Mouse (Mus musculus) limb, embryonic 15.5 days (tissue): ENCODE data around the gene Csf1. TPM values are rescaled to one million over a fixed set of nuclear protein-coding genes. Genes with fewer than 3 reads are reported as not detected.

Source experiments
- ATAC-seq: fragments of 200-750 bp; cut with Nextera tagmentation; 2 replicates; pipeline ENCODE4 v1.8.0; 2017; ENCODE audit warnings: low read depth, moderate TSS enrichment; ENCODE audit not compliant: insufficient number of reproducible peaks, low FRiP score, low TSS enrichment
- H3K27ac ChIP-seq: fragments of 300-500 bp; sonication (generic); 2 replicates; pipeline ENCODE4 v1.5.1; 2015; ENCODE audit warnings: moderate library complexity, mild to moderate bottlenecking, inconsistent platforms
- H3K27me3 ChIP-seq: fragments of 300-500 bp; sonication (generic); 2 replicates; pipeline ENCODE4 v1.6.1; 2015; ENCODE audit warnings: inconsistent platforms
- H3K36me3 ChIP-seq: fragments of 300-500 bp; sonication (generic); 2 replicates; pipeline ENCODE4 v1.6.1; 2015; ENCODE audit warnings: inconsistent platforms
- H3K4me1 ChIP-seq: fragments of 300-500 bp; sonication (generic); 2 replicates; pipeline ENCODE4 v1.6.1; 2015; ENCODE audit warnings: inconsistent platforms
- H3K4me2 ChIP-seq: fragments of 300-500 bp; sonication (generic); 2 replicates; pipeline ENCODE4 v1.6.1; 2015; ENCODE audit warnings: mild to moderate bottlenecking, inconsistent platforms
- H3K4me3 ChIP-seq: fragments of 300-500 bp; sonication (generic); 2 replicates; pipeline ENCODE4 v1.5.1; 2015; ENCODE audit warnings: mild to moderate bottlenecking, inconsistent platforms
- H3K9ac ChIP-seq: fragments of 300-500 bp; sonication (generic); 2 replicates; pipeline ENCODE4 v1.6.1; 2015; ENCODE audit warnings: inconsistent platforms
- H3K9me3 ChIP-seq: fragments of 300-500 bp; sonication (generic); 2 replicates; pipeline ENCODE4 v1.6.1; 2016; ENCODE audit warnings: inconsistent platforms
- WGBS: fragments of 180-500 bp; shearing (Covaris S2); methylation state at CpG from one replicate; pipeline ENCODE4 v1.1.7; 2015; 5-methylcytosine and 5-hydroxymethylcytosine counted together
- polyA plus RNA-seq: library from polyadenylated mRNA; unstranded; fragments of >200 nt; fragmentation: Nextera tagmentation; extraction: Ambion mirVana; gene quantifications from 2 replicates; pipeline ENCODE4 v1.2.1, GENCODE M21; 2015

Csf1 gene
- polyA plus RNA-seq, 1 experiment from 2014 or later, result 17.0 TPM

DNA sequence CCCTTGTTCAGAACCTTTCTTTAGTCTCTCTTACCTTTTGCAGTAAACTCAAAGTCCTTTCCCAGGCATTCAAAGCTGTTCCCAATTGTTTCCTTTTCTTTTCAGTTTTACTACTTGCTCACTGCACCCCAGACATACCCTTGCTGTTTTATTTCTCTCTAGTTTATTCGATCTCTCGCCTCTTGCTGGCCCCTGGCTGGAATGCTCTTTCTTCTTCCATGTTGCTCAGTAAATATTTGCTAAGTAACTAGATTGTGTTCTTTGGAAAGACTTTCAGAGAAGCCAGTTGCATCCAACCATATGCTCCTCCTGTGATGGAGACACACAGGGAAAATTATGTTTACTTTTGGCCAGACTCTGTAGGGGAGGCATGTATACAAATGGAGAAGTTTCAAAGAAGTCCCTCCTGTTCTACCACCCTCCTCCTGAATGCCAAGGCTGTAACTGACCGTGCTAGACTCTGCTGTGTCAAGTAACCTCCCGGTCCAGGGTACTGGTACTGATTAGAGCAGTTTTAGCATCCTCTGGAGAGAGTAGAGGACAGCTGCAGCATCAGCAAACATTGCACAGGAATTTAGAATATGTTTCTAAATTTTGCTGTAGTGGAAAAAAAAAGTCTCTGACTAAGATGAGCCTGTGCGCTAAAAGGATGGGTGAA lies 45.9 kb downstream of the Csf1 start:
- H3K9ac ChIP-seq, result no peak overlapping the region
- H3K4me1 ChIP-seq, result 0 out of 2 replicates have a peak, but pooled peaks cover 2% of the 10 kb centered on the region
- 31% methylated on average over 5 of the region's 5 CpGs for WGBS
- no peak for ATAC-seq
- H3K9me3 ChIP-seq, result no peaks in the 10 kb centered on the region
- H3K27me3 ChIP-seq, result no peaks in the 10 kb centered on the region
- H3K4me3 ChIP-seq, result no peak overlapping the region
- H3K27ac ChIP-seq, result no peak overlapping the region
- no peak overlapping the region for H3K4me2 ChIP-seq
- H3K36me3 ChIP-seq, result no peaks in the 10 kb centered on the region

DNA sequence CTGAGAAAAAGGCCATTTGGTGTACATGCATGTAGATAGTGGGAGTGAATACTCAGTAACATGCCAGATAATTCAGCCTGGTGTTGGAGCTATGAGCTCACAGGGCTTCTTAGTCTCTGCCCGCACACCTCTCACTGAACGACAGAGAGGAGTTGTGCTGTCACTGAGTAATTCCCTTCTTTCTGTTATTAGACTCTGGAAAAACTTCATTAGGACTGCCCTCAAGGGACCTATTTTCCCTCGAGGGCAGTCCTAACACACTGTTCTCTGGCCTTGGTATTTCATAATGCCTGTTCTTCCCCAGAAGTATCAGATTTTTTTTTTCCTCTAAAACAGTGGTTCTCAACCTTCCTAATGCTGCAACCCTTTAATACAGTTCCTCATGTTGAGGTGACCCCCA lies 48.2 kb downstream of the Csf1 start:
- Histone ChIP-seq H3K9ac (no peak overlapping the region), H3K4me1 (0 out of 2 replicates have a peak, but pooled peaks cover 2% of the 10 kb centered on the region), H3K9me3 (no peaks in the 10 kb centered on the region), H3K4me3 (no peak overlapping the region), H3K4me2 (no peak overlapping the region), H3K27ac (no peak overlapping the region), H3K27me3 (no peaks in the 10 kb centered on the region), H3K36me3 (no peaks in the 10 kb centered on the region)
- WGBS, result 32% methylated on average over 3 of the region's 3 CpGs
- ATAC-seq, result no peak

DNA sequence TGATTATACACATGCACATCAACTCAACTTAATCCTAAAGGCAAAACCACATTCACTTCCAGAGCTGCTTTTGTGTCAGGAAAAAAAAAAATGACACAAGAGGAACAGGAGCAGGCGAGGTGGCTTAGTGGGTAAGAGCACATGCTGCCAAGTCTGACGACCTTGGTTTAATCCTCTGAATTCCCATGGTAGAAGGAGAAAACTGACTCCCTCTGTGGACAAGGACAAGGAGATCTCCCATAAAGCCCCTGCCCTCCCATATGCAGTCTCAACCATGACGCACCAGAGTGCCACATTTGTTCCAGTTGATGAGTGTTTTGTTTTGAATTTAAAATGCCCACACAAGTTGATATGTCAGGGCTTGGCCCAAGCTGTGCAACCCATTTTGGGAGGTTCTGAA lies 51.1 kb downstream of the Csf1 start:
- Histone ChIP-seq H3K4me2 (no peak overlapping the region), H3K36me3 (no peaks in the 10 kb centered on the region), H3K9ac (no peak overlapping the region), H3K4me3 (no peak overlapping the region), H3K9me3 (no peaks in the 10 kb centered on the region), H3K27me3 (no peaks in the 10 kb centered on the region), H3K4me1 (no peaks in the 10 kb centered on the region), H3K27ac (no peak overlapping the region)
- no peak for ATAC-seq
- 60% methylated on average over 3 of the region's 3 CpGs for WGBS

DNA sequence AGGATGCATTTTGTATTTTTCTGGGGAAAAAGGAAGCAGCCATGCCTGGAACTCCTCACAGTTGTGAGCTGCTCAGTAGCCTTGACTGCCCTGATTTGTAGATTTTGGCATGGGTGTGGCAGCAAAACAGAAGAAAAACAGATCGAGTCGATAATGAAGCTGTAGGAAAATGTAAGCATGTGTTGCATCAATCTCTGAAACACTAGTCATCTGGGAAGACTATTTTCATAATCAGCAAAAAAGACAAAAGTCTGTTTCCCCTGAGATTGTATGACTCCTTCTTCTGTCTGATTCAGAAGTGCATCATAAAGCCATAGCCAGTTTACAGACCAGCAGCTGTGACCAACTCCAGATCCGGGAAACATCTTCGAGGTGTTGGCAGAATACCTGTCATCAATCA lies 53.0 kb downstream of the Csf1 start:
- WGBS, result 72% methylated on average over 4 of the region's 4 CpGs
- ATAC-seq, result no peak

DNA sequence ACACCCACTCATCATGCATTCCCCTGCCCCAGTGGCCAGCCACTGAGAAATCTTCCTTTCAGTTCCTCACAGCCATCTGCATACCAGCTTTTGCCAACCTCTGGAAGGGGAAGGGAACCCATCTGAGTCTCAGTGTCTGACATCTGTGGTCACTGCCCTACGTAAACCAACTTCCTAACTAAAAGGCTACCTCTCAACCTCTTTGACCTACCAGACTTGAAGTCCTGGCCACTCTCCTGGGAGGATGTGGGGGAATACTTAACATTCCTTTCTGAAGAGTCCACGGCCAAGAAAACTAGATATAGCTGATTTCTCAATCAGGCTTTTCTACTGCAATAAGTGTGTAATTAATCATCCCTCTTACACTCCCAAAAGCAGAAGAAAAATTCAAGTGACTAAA lies 54.1 kb downstream of the Csf1 start:
- 37% methylated on average over 2 of the region's 2 CpGs for WGBS
- no peak overlapping the region for H3K27ac ChIP-seq
- no peak for ATAC-seq
- no peak overlapping the region for H3K4me2 ChIP-seq
- H3K9ac ChIP-seq, result no peak overlapping the region
- H3K4me1 ChIP-seq, result no peaks in the 10 kb centered on the region
- no peaks in the 10 kb centered on the region for H3K9me3 ChIP-seq
- no peak overlapping the region for H3K4me3 ChIP-seq
- no peaks in the 10 kb centered on the region for H3K27me3 ChIP-seq
- no peaks in the 10 kb centered on the region for H3K36me3 ChIP-seq

More for the DNA sequence above, 53.0 kb downstream of the Csf1 start:
- Histone ChIP-seq H3K4me2 (no peak overlapping the region), H3K9ac (no peak overlapping the region), H3K27ac (no peak overlapping the region), H3K9me3 (no peaks in the 10 kb centered on the region), H3K4me3 (no peak overlapping the region), H3K27me3 (no peaks in the 10 kb centered on the region), H3K4me1 (no peaks in the 10 kb centered on the region), H3K36me3 (no peaks in the 10 kb centered on the region)

DNA sequence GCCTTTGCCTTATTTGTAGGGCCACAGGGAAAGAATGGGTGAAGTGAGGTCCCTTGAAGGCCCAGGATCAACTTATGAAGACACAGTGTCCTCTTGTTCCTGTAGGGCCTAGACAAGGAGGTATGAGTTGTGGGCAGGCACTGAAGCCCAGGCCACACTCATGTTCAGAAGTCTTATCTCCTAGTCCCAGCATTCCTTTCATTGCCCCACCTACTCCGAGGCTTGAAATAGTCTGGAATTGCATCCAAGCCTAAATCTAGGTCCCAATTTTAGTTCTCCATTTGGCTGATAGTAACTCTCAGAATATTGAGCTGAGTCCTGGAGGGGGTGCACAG lies 55.9 kb downstream of the Csf1 start:
- Histone ChIP-seq H3K9ac (no peak overlapping the region), H3K27me3 (no peaks in the 10 kb centered on the region), H3K9me3 (no peaks in the 10 kb centered on the region), H3K4me2 (no peak overlapping the region), H3K27ac (no peak overlapping the region), H3K4me3 (no peak overlapping the region), H3K4me1 (no peaks in the 10 kb centered on the region), H3K36me3 (no peaks in the 10 kb centered on the region)
- 78% methylated on average over 1 of the region's 1 CpGs for WGBS
- no peak for ATAC-seq

DNA sequence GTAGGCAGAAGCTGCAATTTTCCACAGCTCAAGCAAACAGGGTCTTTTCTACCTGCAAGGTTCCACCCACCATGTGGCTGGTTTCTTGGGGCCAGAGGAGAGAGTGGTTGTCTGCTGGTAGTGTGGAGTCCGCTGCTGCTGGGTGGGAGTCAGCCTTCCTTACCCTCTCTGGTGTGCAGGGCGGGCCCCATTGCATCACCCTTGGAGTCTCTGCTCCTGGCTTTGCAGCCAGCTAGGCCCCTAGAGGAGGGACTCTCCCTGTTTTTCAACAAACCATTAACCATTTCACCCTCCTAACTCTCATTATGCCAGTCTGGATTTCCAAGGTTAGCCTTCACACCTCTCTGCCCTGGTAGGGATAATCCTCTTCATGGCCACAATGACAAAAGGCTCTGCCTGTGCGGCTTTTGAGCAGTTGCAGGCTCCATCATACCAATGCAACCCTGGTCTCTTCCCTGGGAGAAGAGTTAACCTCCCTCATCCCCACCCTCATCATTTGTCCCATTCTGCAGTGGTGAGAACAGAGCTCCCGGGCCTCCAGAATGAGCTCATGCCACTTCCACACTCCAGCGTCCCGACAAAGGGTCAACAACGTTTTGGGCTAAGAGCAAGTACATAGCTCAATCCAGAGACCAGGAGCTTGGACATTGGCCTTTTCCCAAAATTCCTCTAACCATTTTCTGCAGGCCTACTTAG lies 56.4 kb downstream of the Csf1 start:
- Histone ChIP-seq H3K9me3 (no peaks in the 10 kb centered on the region), H3K4me1 (no peaks in the 10 kb centered on the region), H3K4me3 (no peak overlapping the region), H3K27ac (no peak overlapping the region), H3K27me3 (no peaks in the 10 kb centered on the region), H3K9ac (no peak overlapping the region), H3K36me3 (no peaks in the 10 kb centered on the region), H3K4me2 (no peak overlapping the region)
- ATAC-seq, result no peak
- WGBS, result 80% methylated on average over 7 of the region's 7 CpGs

DNA sequence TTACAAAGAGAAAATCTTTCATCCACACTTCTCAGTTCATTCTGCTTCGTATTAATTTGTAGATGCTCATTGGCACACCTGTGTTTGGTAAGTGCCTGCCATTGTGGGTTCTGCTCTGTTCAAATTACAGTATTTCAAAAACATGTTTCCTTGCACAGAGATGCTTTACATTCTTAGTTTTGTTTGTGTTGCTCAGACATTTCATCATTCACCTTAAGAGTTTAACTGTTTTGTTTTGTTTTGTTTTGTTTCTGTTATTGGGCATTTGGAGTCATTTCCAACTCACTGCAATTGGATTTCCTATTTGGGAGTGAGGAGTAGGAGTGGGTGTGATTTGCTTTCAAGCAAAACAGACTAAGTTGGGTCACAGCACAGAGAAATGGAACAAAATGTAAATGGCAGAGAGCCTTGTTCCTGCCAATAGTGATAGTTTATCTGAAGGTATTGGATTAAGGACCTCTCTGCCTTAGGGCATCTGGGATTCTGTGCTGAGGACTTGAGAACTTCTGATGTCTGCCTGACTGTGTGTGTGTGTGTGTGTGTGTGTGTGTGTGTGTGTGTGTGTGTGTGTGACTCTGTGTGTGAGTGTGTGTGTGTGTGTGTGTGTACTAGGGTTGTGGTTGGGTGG lies 58.4 kb downstream of the Csf1 start:
- Histone ChIP-seq H3K4me3 (no peak overlapping the region), H3K27me3 (no peaks in the 10 kb centered on the region), H3K9ac (no peak overlapping the region), H3K4me1 (peaks cover under 1% of the 10 kb centered on the region; the same call in 1 of the 2 replicates), H3K36me3 (no peaks in the 10 kb centered on the region), H3K9me3 (no peaks in the 10 kb centered on the region), H3K27ac (no peak overlapping the region), H3K4me2 (no peak overlapping the region)
- ATAC-seq, result no peak
- WGBS, result 80% methylated on average over 1 of the region's 1 CpGs

DNA sequence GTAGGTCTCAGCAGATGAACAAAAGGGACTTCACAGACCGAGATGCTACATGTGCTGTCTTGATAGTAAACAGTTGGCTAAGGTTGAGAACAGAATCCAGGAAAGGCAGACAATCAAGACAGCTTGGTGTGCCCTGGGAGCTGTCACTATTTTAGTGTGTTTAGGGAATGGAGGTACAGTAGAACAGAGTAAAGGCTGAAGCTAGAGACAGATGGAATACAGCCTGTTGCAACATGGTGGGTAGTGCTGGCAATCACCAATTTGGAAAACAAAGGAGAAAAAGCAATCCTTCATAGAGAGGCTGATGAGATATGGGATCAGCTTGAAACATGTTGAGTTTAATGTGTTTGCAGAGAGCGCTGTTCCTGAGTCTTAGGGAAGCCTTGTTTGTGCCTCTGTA lies 59.6 kb downstream of the Csf1 start:
- H3K9me3 ChIP-seq, result no peaks in the 10 kb centered on the region
- ATAC-seq, result no peak
- peaks cover 3% of the 10 kb centered on the region; the same call in 1 of the 2 replicates for H3K4me1 ChIP-seq
- no peaks in the 10 kb centered on the region for H3K36me3 ChIP-seq
- no peak overlapping the region for H3K27ac ChIP-seq
- WGBS, result 86% methylated on average over 2 of the region's 2 CpGs
- H3K4me3 ChIP-seq, result no peak overlapping the region
- no peaks in the 10 kb centered on the region for H3K27me3 ChIP-seq
- H3K9ac ChIP-seq, result no peak overlapping the region
- no peak overlapping the region for H3K4me2 ChIP-seq

DNA sequence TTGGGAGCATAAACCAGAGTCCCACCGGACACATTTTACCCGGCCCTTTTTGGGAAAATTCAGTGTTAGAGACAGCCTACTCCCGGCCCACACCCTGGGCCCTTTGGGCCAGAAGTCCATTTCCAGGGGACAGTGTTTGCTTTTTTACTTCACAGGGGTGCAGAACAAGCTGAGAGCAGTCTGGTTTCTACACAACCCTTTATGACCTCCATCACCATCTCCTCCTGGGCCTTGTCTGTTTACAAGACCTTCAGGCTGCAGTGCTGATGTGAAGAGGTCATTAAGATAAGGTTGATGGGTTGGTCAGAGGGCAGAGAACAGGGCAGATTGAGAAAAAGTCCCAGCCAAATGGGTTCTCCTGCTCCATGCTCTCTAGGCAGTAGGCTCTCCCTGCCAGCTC lies 63.4 kb downstream of the Csf1 start:
- Histone ChIP-seq H3K4me3 (peak overlapping the region; percentile 12; the same call in 1 of the 2 replicates), H3K27me3 (no peaks in the 10 kb centered on the region), H3K4me1 (peaks cover 16% of the 10 kb centered on the region), H3K4me2 (peak overlapping the region; percentile 21), H3K9me3 (no peaks in the 10 kb centered on the region), H3K9ac (no peak overlapping the region), H3K27ac (no peak overlapping the region), H3K36me3 (no peaks in the 10 kb centered on the region)
- 36% methylated on average over 3 of the region's 3 CpGs for WGBS
- ATAC-seq, result no peak

DNA sequence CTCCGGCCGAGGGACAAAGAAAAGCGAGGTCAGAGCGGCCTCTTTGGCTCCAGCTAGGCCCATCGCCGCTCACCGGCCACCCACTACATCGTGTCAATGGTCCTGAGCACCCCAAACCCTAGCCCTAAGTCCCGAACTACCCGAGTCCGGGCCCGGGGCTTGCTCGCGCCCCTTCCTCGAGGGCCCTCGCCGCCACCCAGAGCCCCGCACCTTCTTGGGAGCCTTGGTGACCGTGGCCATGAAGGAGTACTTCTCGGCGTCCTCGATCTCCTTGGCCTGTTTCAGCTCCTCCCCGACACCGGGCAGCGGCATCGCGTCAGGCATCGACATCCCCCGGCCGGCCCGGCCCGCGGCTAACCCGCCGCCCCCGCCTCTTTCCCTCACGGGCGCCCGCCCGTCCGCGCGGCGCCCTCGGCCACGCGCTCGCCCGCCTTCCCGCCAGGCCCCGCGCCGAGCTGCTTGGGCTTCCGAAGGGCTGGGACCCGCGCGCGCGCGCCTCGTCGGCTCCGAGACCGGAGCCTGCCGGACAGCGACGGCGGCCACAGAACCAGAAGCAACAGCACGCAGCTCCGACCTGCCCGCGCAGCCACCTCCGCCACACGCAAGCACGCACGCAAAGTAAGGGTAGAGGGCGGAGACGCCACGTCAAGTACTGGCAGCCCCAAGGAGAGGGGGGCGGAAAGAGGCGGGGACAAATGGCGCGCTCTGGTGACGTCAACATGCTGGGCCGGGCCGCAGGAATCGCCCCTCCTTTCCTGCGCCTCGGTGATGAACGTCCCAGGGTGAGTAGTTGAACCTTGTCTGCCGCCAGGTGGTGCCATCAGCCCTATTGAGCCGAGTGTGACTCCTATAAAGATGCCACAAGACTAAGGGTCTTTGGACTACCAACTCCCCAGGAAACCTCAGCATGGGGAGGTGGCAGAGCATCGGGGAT lies 64.1 kb downstream of the Csf1 start, which contains the start of gene Ahcyl1:
TSS of gene Ahcyl1 (minus strand) at position 613 of the 934 bp plus-strand sequence.
- ATAC-seq, result peak; percentile 97
- peak within 1 kb of the TSS; percentile 87 for H3K4me3 ChIP-seq

More for the DNA sequence above, 64.1 kb downstream of the Csf1 start, which contains the start of gene Ahcyl1:
- Histone ChIP-seq H3K36me3 (no peaks in the 10 kb centered on the region), H3K9me3 (no peaks in the 10 kb centered on the region), H3K4me1 (peaks cover 18% of the 10 kb centered on the region), H3K27ac (peak within 1 kb of the TSS; percentile 96), H3K4me2 (peak within 1 kb of the TSS; percentile 57), H3K27me3 (no peaks in the 10 kb centered on the region), H3K9ac (peak within 1 kb of the TSS; percentile 94)
- WGBS, result under 1% methylated on average over 93 of the region's 93 CpGs
